Mouse (Mus musculus) heart, postnatal 14 days (tissue): Measurements from ENCODE around the gene Gata3. TPM values are rescaled to one million over a fixed set of nuclear protein-coding genes. Genes with fewer than 3 reads are reported as not detected.

Experiments used
- total RNA-seq, 2 experiments: library from RNA; stranded (reverse); gene quantifications; 2 replicates each; pipeline ENCODE4 v1.2.3; 2021

Gene Gata3
- total RNA-seq, 2 experiments from 2014 or later, result 0.84 to 3.1 TPM

Other genes starting within 250 kb of the Gata3 start
- not detected for gene 4930412O13Rik, start 8.8 kb downstream of the Gata3 start, total RNA-seq
- gene 9230102O04Rik, start 494 bp downstream of the Gata3 start, total RNA-seq, result not detected
- gene Taf3, start 158.6 kb upstream of the Gata3 start, total RNA-seq, result 1 to 10 TPM; 7.3 to 9.5 TPM
- 1,000 to 10,000 TPM; 1,309 to 1,324 TPM for gene Atp5c1, start 190.5 kb upstream of the Gata3 start, total RNA-seq
- gene Kin, start 190.6 kb upstream of the Gata3 start, total RNA-seq, result 1 to 10 TPM; 8.9 to 9.4 TPM
- under 1 TPM; 0.37 to 0.67 TPM for gene Itih2, start 241.4 kb upstream of the Gata3 start, total RNA-seq